15 mouse cellular contexts compared by ENCODE assay signal in genomic region chr7:4523205-4524130, GRCm38 (mm10). TPM values are rescaled to one million over a fixed set of nuclear protein-coding genes. Genes with fewer than 3 reads are reported as not detected.
A peak's percentile ranks its signal among the peaks of the same experiment; 100 is the strongest.
DNase-seq lines count a peak whose midpoint lies in the region; ATAC-seq lines count a peak whose summit lies in the region.
"Had no signal": no experiment of that assay in that cellular context is flagged by ENCODE, and none has a peak within 500 bp of the region (broad histone marks: within the 10 kb centered on the region; RNA-seq: fewer than 3 reads in every experiment).

No protein-coding gene starts in this region.

- DNase-seq in embryonic facial prominence, embryonic 10.5 days (ENCODE audit: low spot score) = no peak
- DNase-seq in limb, embryonic 10.5 days (ENCODE audit: low spot score) = no peak
- DNase-seq in testis, postnatal 14 days (ENCODE audit: low spot score) = peak; percentile 4
- DNase-seq: right cerebral cortex, postnatal 14 days had no signal

- H3K9ac ChIP-seq in embryonic facial prominence, embryonic 12.5 days = 0 out of 2 replicates have a peak overlapping the region, but pooled peaks have one; percentile 1
- 0 out of 2 replicates have a peak overlapping the region, but pooled peaks have one; percentile 13 for H3K9ac ChIP-seq in limb, embryonic 13.5 days
- peak overlapping the region; percentile 93 for H3K9ac ChIP-seq in heart, embryonic 13.5 days
- H3K9ac ChIP-seq: intestine, embryonic 15.5 days; liver, embryonic 13.5 days; midbrain, embryonic 13.5 days had no signal

- peaks cover 7% of the 10 kb centered on the region; the same call in 1 of the 2 replicates for H3K27me3 ChIP-seq in embryonic facial prominence, embryonic 12.5 days
- peaks cover 47% of the 10 kb centered on the region for H3K27me3 ChIP-seq in embryonic facial prominence, embryonic 10.5 days (replicated peaks; ENCODE audit: low read depth, poor library complexity, severe bottlenecking)
- peaks cover 13% of the 10 kb centered on the region; the same call in 1 of the 2 replicates for H3K27me3 ChIP-seq in limb, embryonic 13.5 days
- H3K27me3 ChIP-seq in limb, embryonic 10.5 days (ENCODE audit: low read depth, poor library complexity, severe bottlenecking) = peaks cover 54% of the 10 kb centered on the region
- H3K27me3 ChIP-seq in heart, embryonic 13.5 days (replicated peaks) = peaks cover 16% of the 10 kb centered on the region

- 86% methylated on average over 33 of the region's 33 CpGs for WGBS in embryonic facial prominence, embryonic 12.5 days
- WGBS in embryonic facial prominence, embryonic 10.5 days = 88% methylated on average over 33 of the region's 33 CpGs
- WGBS in limb, embryonic 13.5 days = 89% methylated on average over 33 of the region's 33 CpGs
- 93% methylated on average over 33 of the region's 33 CpGs for WGBS in limb, embryonic 10.5 days
- 80% methylated on average over 33 of the region's 33 CpGs for WGBS in heart, embryonic 13.5 days

- no peak overlapping the region for H3K4me3 ChIP-seq in embryonic facial prominence, embryonic 12.5 days
- no peak overlapping the region for H3K4me3 ChIP-seq in embryonic facial prominence, embryonic 10.5 days
- H3K4me3 ChIP-seq in limb, embryonic 13.5 days = no peak overlapping the region
- no peak overlapping the region for H3K4me3 ChIP-seq in limb, embryonic 10.5 days
- peak overlapping the region; percentile 72 for H3K4me3 ChIP-seq in heart, embryonic 13.5 days
- H3K4me3 ChIP-seq: hindbrain, embryonic 10.5 days; intestine, embryonic 15.5 days; liver, embryonic 13.5 days; midbrain, embryonic 13.5 days had no signal

- H3K36me3 ChIP-seq in embryonic facial prominence, embryonic 12.5 days = no peaks in the 10 kb centered on the region
- H3K36me3 ChIP-seq in embryonic facial prominence, embryonic 10.5 days (replicated peaks) = no peaks in the 10 kb centered on the region
- H3K36me3 ChIP-seq in limb, embryonic 13.5 days = no peaks in the 10 kb centered on the region
- H3K36me3 ChIP-seq in limb, embryonic 10.5 days = no peaks in the 10 kb centered on the region
- H3K36me3 ChIP-seq in heart, embryonic 13.5 days = peaks cover 21% of the 10 kb centered on the region
- H3K36me3 ChIP-seq: hindbrain, embryonic 10.5 days; intestine, embryonic 15.5 days; liver, embryonic 13.5 days; midbrain, embryonic 13.5 days had no signal

- peaks cover 13% of the 10 kb centered on the region; the same call in 1 of the 2 replicates for H3K4me1 ChIP-seq in embryonic facial prominence, embryonic 12.5 days
- peaks cover 36% of the 10 kb centered on the region for H3K4me1 ChIP-seq in embryonic facial prominence, embryonic 10.5 days
- peaks cover 24% of the 10 kb centered on the region for H3K4me1 ChIP-seq in limb, embryonic 13.5 days
- H3K4me1 ChIP-seq in limb, embryonic 10.5 days = peaks cover 26% of the 10 kb centered on the region
- H3K4me1 ChIP-seq in heart, embryonic 13.5 days = peaks cover 60% of the 10 kb centered on the region

- no peak overlapping the region for H3K4me2 ChIP-seq in embryonic facial prominence, embryonic 12.5 days (replicated peaks)
- no peak overlapping the region for H3K4me2 ChIP-seq in limb, embryonic 13.5 days (replicated peaks)
- H3K4me2 ChIP-seq in heart, embryonic 13.5 days = peak overlapping the region; percentile 76
- H3K4me2 ChIP-seq: intestine, embryonic 15.5 days; liver, embryonic 13.5 days; midbrain, embryonic 13.5 days had no signal

- H3K27ac ChIP-seq in embryonic facial prominence, embryonic 12.5 days = no peak overlapping the region
- no peak overlapping the region for H3K27ac ChIP-seq in embryonic facial prominence, embryonic 10.5 days (replicated peaks)
- no peak overlapping the region for H3K27ac ChIP-seq in limb, embryonic 13.5 days
- H3K27ac ChIP-seq in limb, embryonic 10.5 days = no peak overlapping the region
- peak overlapping the region; percentile 96 for H3K27ac ChIP-seq in heart, embryonic 13.5 days (replicated peaks)
- H3K27ac ChIP-seq: hindbrain, embryonic 10.5 days; intestine, embryonic 15.5 days; liver, embryonic 13.5 days; midbrain, embryonic 13.5 days had no signal

- no peak for ATAC-seq in embryonic facial prominence, embryonic 12.5 days (ENCODE audit: insufficient number of reproducible peaks, insufficient read depth, low FRiP score, low TSS enrichment)
- ATAC-seq in limb, embryonic 13.5 days (ENCODE audit: low FRiP score, low read depth) = no peak
- ATAC-seq in heart, embryonic 13.5 days (ENCODE audit: extremely low read depth, insufficient number of reproducible peaks, low FRiP score, low TSS enrichment) = no peak
- ATAC-seq in megakaryocyte-erythroid progenitor cell, adult 5-6 weeks (replicated peaks; ENCODE audit: low FRiP score, low TSS enrichment, poor library complexity, severe bottlenecking) = no peak
- ATAC-seq: hindbrain, embryonic 16.5 days had no signal

- H3K9me3 ChIP-seq in embryonic facial prominence, embryonic 12.5 days = no peaks in the 10 kb centered on the region
- H3K9me3 ChIP-seq in embryonic facial prominence, embryonic 10.5 days = 0 out of 2 replicates have a peak, but pooled peaks cover 3% of the 10 kb centered on the region
- H3K9me3 ChIP-seq in limb, embryonic 13.5 days = no peaks in the 10 kb centered on the region; the same call in 1 of the 2 replicates
- H3K9me3 ChIP-seq in limb, embryonic 10.5 days (replicated peaks) = no peaks in the 10 kb centered on the region
- no peaks in the 10 kb centered on the region for H3K9me3 ChIP-seq in heart, embryonic 13.5 days
- H3K9me3 ChIP-seq: hindbrain, embryonic 10.5 days; intestine, embryonic 15.5 days; liver, embryonic 13.5 days; midbrain, embryonic 13.5 days had no signal

RNA-seq across cellular contexts. Expression of gene Tnni3, which starts 0.6 kb away (rescaled TPM):
- 4.4 and 4.6 TPM in 2 replicates for polyA plus RNA-seq in embryonic facial prominence, embryonic 12.5 days (2016; fragmentation: Nextera tagmentation; extraction: Ambion mirVana)
- polyA plus RNA-seq in embryonic facial prominence, embryonic 10.5 days (2016; fragmentation: Nextera tagmentation; extraction: Ambion mirVana) = 2.7 and 3.6 TPM in 2 replicates
- 4.9 and 5.5 TPM in 2 replicates for polyA plus RNA-seq in limb, embryonic 13.5 days (2015; fragmentation: Nextera tagmentation; extraction: Ambion mirVana)
- 2.6 and 3.1 TPM in 2 replicates for polyA plus RNA-seq in limb, embryonic 10.5 days (2016; fragmentation: Nextera tagmentation; extraction: Ambion mirVana)
- polyA plus RNA-seq in heart, embryonic 13.5 days (2015; fragmentation: Nextera tagmentation; extraction: Ambion mirVana) = 2,083 and 2,324 TPM in 2 replicates
- total RNA-seq in megakaryocyte-erythroid progenitor cell, adult 5-6 weeks (2014; fragmentation: Nextera tagmentation) = 2.1 and 10.2 TPM in 2 replicates
- 2.4 TPM in 1 of 2 replicates, not detected in the other for total RNA-seq in megakaryocyte-erythroid progenitor cell, adult 5-6 weeks (2017)

RNA-seq across cellular contexts. Expression of gene Tnnt1, which starts 7.3 kb away (rescaled TPM):
- 114 and 135 TPM in 2 replicates for polyA plus RNA-seq in embryonic facial prominence, embryonic 12.5 days (2016; fragmentation: Nextera tagmentation; extraction: Ambion mirVana)
- polyA plus RNA-seq in embryonic facial prominence, embryonic 10.5 days (2016; fragmentation: Nextera tagmentation; extraction: Ambion mirVana) = 8.3 and 10.4 TPM in 2 replicates
- polyA plus RNA-seq in limb, embryonic 13.5 days (2015; fragmentation: Nextera tagmentation; extraction: Ambion mirVana) = 298 and 309 TPM in 2 replicates
- polyA plus RNA-seq in limb, embryonic 10.5 days (2016; fragmentation: Nextera tagmentation; extraction: Ambion mirVana) = 4.1 and 15.3 TPM in 2 replicates
- polyA plus RNA-seq in heart, embryonic 13.5 days (2015; fragmentation: Nextera tagmentation; extraction: Ambion mirVana) = 610 and 755 TPM in 2 replicates
- total RNA-seq in megakaryocyte-erythroid progenitor cell, adult 5-6 weeks (2014; fragmentation: Nextera tagmentation) = 1.4 TPM in 1 of 2 replicates, not detected in the other
- 0.95 and 3.0 TPM in 2 replicates for total RNA-seq in megakaryocyte-erythroid progenitor cell, adult 5-6 weeks (2017)
- total RNA-seq: monocyte, adult 5-6 weeks had no signal

RNA-seq across cellular contexts. Expression of gene Dnaaf3, which starts 8.8 kb away (rescaled TPM):
- 2.2 and 2.9 TPM in 2 replicates for polyA plus RNA-seq in embryonic facial prominence, embryonic 12.5 days (2016; fragmentation: Nextera tagmentation; extraction: Ambion mirVana)
- 1.9 and 3.0 TPM in 2 replicates for polyA plus RNA-seq in embryonic facial prominence, embryonic 10.5 days (2016; fragmentation: Nextera tagmentation; extraction: Ambion mirVana)
- 3.0 and 3.3 TPM in 2 replicates for polyA plus RNA-seq in limb, embryonic 13.5 days (2015; fragmentation: Nextera tagmentation; extraction: Ambion mirVana)
- polyA plus RNA-seq in limb, embryonic 10.5 days (2016; fragmentation: Nextera tagmentation; extraction: Ambion mirVana) = 2.1 and 4.2 TPM in 2 replicates
- 0.59 and 0.95 TPM in 2 replicates for polyA plus RNA-seq in heart, embryonic 13.5 days (2015; fragmentation: Nextera tagmentation; extraction: Ambion mirVana)
- total RNA-seq in megakaryocyte-erythroid progenitor cell, adult 5-6 weeks (2014; fragmentation: Nextera tagmentation) = 1.6 and 2.8 TPM in 2 replicates
- total RNA-seq in megakaryocyte-erythroid progenitor cell, adult 5-6 weeks (2017) = 0.23 TPM in 1 of 2 replicates, not detected in the other

RNA-seq across cellular contexts. Expression of gene Ppp1r12c, which starts 22.0 kb away (rescaled TPM):
- polyA plus RNA-seq in embryonic facial prominence, embryonic 12.5 days (2016; fragmentation: Nextera tagmentation; extraction: Ambion mirVana) = 65.6 and 68.1 TPM in 2 replicates
- 35.5 and 40.5 TPM in 2 replicates for polyA plus RNA-seq in embryonic facial prominence, embryonic 10.5 days (2016; fragmentation: Nextera tagmentation; extraction: Ambion mirVana)
- polyA plus RNA-seq in limb, embryonic 13.5 days (2015; fragmentation: Nextera tagmentation; extraction: Ambion mirVana) = 43.8 and 50.2 TPM in 2 replicates
- 36.8 and 42.1 TPM in 2 replicates for polyA plus RNA-seq in limb, embryonic 10.5 days (2016; fragmentation: Nextera tagmentation; extraction: Ambion mirVana)
- polyA plus RNA-seq in heart, embryonic 13.5 days (2015; fragmentation: Nextera tagmentation; extraction: Ambion mirVana) = 29.2 and 33.9 TPM in 2 replicates
- total RNA-seq in megakaryocyte-erythroid progenitor cell, adult 5-6 weeks (2014; fragmentation: Nextera tagmentation) = 118 and 125 TPM in 2 replicates
- total RNA-seq in megakaryocyte-erythroid progenitor cell, adult 5-6 weeks (2017) = 85.0 and 96.2 TPM in 2 replicates

RNA-seq across cellular contexts. Expression of gene Syt5, which starts 23.9 kb away (rescaled TPM):
- polyA plus RNA-seq in embryonic facial prominence, embryonic 12.5 days (2016; fragmentation: Nextera tagmentation; extraction: Ambion mirVana) = 5.9 and 8.8 TPM in 2 replicates
- polyA plus RNA-seq in embryonic facial prominence, embryonic 10.5 days (2016; fragmentation: Nextera tagmentation; extraction: Ambion mirVana) = 4.3 and 5.6 TPM in 2 replicates
- polyA plus RNA-seq in limb, embryonic 13.5 days (2015; fragmentation: Nextera tagmentation; extraction: Ambion mirVana) = 5.5 and 6.0 TPM in 2 replicates
- 1.1 and 2.8 TPM in 2 replicates for polyA plus RNA-seq in limb, embryonic 10.5 days (2016; fragmentation: Nextera tagmentation; extraction: Ambion mirVana)
- polyA plus RNA-seq in heart, embryonic 13.5 days (2015; fragmentation: Nextera tagmentation; extraction: Ambion mirVana) = 1.4 and 2.7 TPM in 2 replicates
- total RNA-seq in megakaryocyte-erythroid progenitor cell, adult 5-6 weeks (2014; fragmentation: Nextera tagmentation) = 0.42 TPM in 1 of 2 replicates, not detected in the other
- total RNA-seq in megakaryocyte-erythroid progenitor cell, adult 5-6 weeks (2017) = not detected in 2 replicates
- total RNA-seq: megakaryocyte, adult 5-6 weeks; monocyte, adult 5-6 weeks had no signal

Comparison
In these comparisons a context has a peak if more than half of its experiments do, and no peak if none do; other contexts are left out.
1. H3K9ac ChIP-seq: peak in every context shown above with its lines; median percentile 93 in heart, embryonic 13.5 days; 13 in limb, embryonic 13.5 days; 1 in embryonic facial prominence, embryonic 12.5 days.
2. RNA of gene Tnni3, which starts 0.6 kb away (polyA plus RNA-seq): 2,083 to 2,324 TPM in heart, embryonic 13.5 days; 4.9 to 5.5 TPM in limb, embryonic 13.5 days, 4.4 to 4.6 TPM in embryonic facial prominence, embryonic 12.5 days, 2.6 to 3.1 TPM in limb, embryonic 10.5 days and 2.7 to 3.6 TPM in embryonic facial prominence, embryonic 10.5 days; every median in the first group is over 100 times any median in the second.